In genomic region chr10:76346043-76346491, GRCm38 (mm10) we compare ENCODE assay signal across 8 mouse cellular contexts. TPM values are rescaled to one million over a fixed set of nuclear protein-coding genes. Genes with fewer than 3 reads are reported as not detected.
DNase-seq lines count a peak whose midpoint lies in the region; ATAC-seq and TF ChIP-seq lines count a peak whose summit lies in the region.

No protein-coding gene starts in this region.

- peaks cover 9% of the 10 kb centered on the region; the same call in 1 of the 2 replicates for H3K4me1 ChIP-seq in thymus, adult 2 months (replicated peaks; ENCODE audit: control insufficient read depth, insufficient read depth, low read length)
- peaks cover 26% of the 10 kb centered on the region for H3K4me1 ChIP-seq in embryonic facial prominence, embryonic 12.5 days
- peaks cover 23% of the 10 kb centered on the region for H3K4me1 ChIP-seq in hindbrain, embryonic 12.5 days
- H3K4me1 ChIP-seq in limb, embryonic 13.5 days, result peaks cover 26% of the 10 kb centered on the region
- peaks cover 22% of the 10 kb centered on the region for H3K4me1 ChIP-seq in midbrain, embryonic 14.5 days (ENCODE audit: control insufficient read depth, insufficient read depth, low read length)

- H3K9me3 ChIP-seq in embryonic facial prominence, embryonic 12.5 days, result no peaks in the 10 kb centered on the region
- H3K9me3 ChIP-seq in hindbrain, embryonic 12.5 days (replicated peaks), result no peaks in the 10 kb centered on the region
- H3K9me3 ChIP-seq in limb, embryonic 13.5 days, result no peaks in the 10 kb centered on the region
- no peaks in the 10 kb centered on the region for H3K9me3 ChIP-seq in midbrain, embryonic 14.5 days (ENCODE audit: control insufficient read depth, low read length)

- ATAC-seq in embryonic facial prominence, embryonic 12.5 days (ENCODE audit: insufficient number of reproducible peaks, insufficient read depth, low FRiP score, low TSS enrichment), result no peak
- ATAC-seq in hindbrain, embryonic 12.5 days (ENCODE audit: low FRiP score), result no peak
- ATAC-seq in limb, embryonic 13.5 days (ENCODE audit: low FRiP score, low read depth), result no peak
- ATAC-seq in midbrain, embryonic 14.5 days (ENCODE audit: low FRiP score, low TSS enrichment), result no peak

- 2% methylated on average over 8 of the region's 8 CpGs for WGBS in thymus, adult 2 months
- WGBS in embryonic facial prominence, embryonic 12.5 days, result 14% methylated on average over 8 of the region's 8 CpGs
- WGBS in hindbrain, embryonic 12.5 days, result 21% methylated on average over 8 of the region's 8 CpGs
- 6% methylated on average over 8 of the region's 8 CpGs for WGBS in limb, embryonic 13.5 days
- WGBS in midbrain, embryonic 14.5 days, result 25% methylated on average over 8 of the region's 8 CpGs

- H3K36me3 ChIP-seq in thymus, adult 2 months (ENCODE audit: control insufficient read depth, insufficient read depth, low read length), result peaks cover 6% of the 10 kb centered on the region; the same call in 1 of the 2 replicates
- H3K36me3 ChIP-seq in embryonic facial prominence, embryonic 12.5 days, result peaks cover 13% of the 10 kb centered on the region
- H3K36me3 ChIP-seq in hindbrain, embryonic 12.5 days, result peaks cover 21% of the 10 kb centered on the region
- H3K36me3 ChIP-seq in limb, embryonic 13.5 days, result peaks cover 23% of the 10 kb centered on the region
- H3K36me3 ChIP-seq in midbrain, embryonic 14.5 days (ENCODE audit: control insufficient read depth, insufficient read depth, low read length), result peaks cover 12% of the 10 kb centered on the region

- H3K9ac ChIP-seq in embryonic facial prominence, embryonic 12.5 days, result 0 out of 2 replicates have a peak overlapping the region, but pooled peaks have one; percentile 88
- peak overlapping the region; percentile 92; the same call in 1 of the 2 replicates for H3K9ac ChIP-seq in hindbrain, embryonic 12.5 days
- H3K9ac ChIP-seq in limb, embryonic 13.5 days, result peak overlapping the region; percentile 39
- H3K9ac ChIP-seq in midbrain, embryonic 14.5 days (replicated peaks; ENCODE audit: low read length), result no peak overlapping the region

- H3K4me2 ChIP-seq in embryonic facial prominence, embryonic 12.5 days (replicated peaks), result peak overlapping the region; percentile 73
- H3K4me2 ChIP-seq in hindbrain, embryonic 12.5 days (replicated peaks), result peak overlapping the region; percentile 80
- H3K4me2 ChIP-seq in limb, embryonic 13.5 days (replicated peaks), result peak overlapping the region; percentile 80
- H3K4me2 ChIP-seq in midbrain, embryonic 14.5 days (ENCODE audit: low read length), result peak overlapping the region; percentile 80

- 0 out of 2 replicates have a peak overlapping the region, but pooled peaks have one; percentile 4 for H3K4me3 ChIP-seq in thymus, adult 2 months (ENCODE audit: control insufficient read depth, insufficient read depth, low read length)
- peak overlapping the region; percentile 54 for H3K4me3 ChIP-seq in embryonic facial prominence, embryonic 12.5 days
- peak overlapping the region; percentile 90 for H3K4me3 ChIP-seq in hindbrain, embryonic 12.5 days
- peak overlapping the region; percentile 76 for H3K4me3 ChIP-seq in limb, embryonic 13.5 days
- H3K4me3 ChIP-seq in midbrain, embryonic 14.5 days (replicated peaks; ENCODE audit: low read depth, low read length), result peak overlapping the region; percentile 90; the same call in 1 of the 2 replicates

- TF ChIP-seq CTCF in thymus, adult 2 months (IDR thresholded peaks at IDR 0.05; ENCODE audit: borderline replicate concordance, control insufficient read depth, extremely low read depth, insufficient read depth, low read length, poor library complexity), result no peak

- no peak overlapping the region for H3K27ac ChIP-seq in thymus, adult 2 months (ENCODE audit: control insufficient read depth, insufficient read depth, low read length)
- H3K27ac ChIP-seq in embryonic facial prominence, embryonic 12.5 days, result no peak overlapping the region
- no peak overlapping the region for H3K27ac ChIP-seq in hindbrain, embryonic 12.5 days
- H3K27ac ChIP-seq in limb, embryonic 13.5 days, result 0 out of 2 replicates have a peak overlapping the region, but pooled peaks have one; percentile 1
- H3K27ac ChIP-seq in midbrain, embryonic 14.5 days (replicated peaks; ENCODE audit: low read depth, low read length), result no peak overlapping the region

- no peak for DNase-seq in thymus, adult 2 months
- no peak for DNase-seq in thymus, postnatal 25 days
- peak; percentile 1 for DNase-seq in midbrain, embryonic 14.5 days
- no peak for DNase-seq in ovary, postnatal 10 days (ENCODE audit: low spot score)
- no peak for DNase-seq in gastrocnemius, postnatal 25 days

- no peak for TF ChIP-seq POLR2A in thymus, adult 2 months (IDR thresholded peaks at IDR 0.05; ENCODE audit: control insufficient read depth, extremely low read depth, insufficient read depth, low read length, poor library complexity)

- H3K27me3 ChIP-seq in thymus, adult 2 months (ENCODE audit: control insufficient read depth, insufficient read depth, low read length), result 0 out of 2 replicates have a peak, but pooled peaks cover 4% of the 10 kb centered on the region
- H3K27me3 ChIP-seq in embryonic facial prominence, embryonic 12.5 days, result no peaks in the 10 kb centered on the region
- H3K27me3 ChIP-seq in hindbrain, embryonic 12.5 days, result no peaks in the 10 kb centered on the region
- no peaks in the 10 kb centered on the region for H3K27me3 ChIP-seq in limb, embryonic 13.5 days
- H3K27me3 ChIP-seq in midbrain, embryonic 14.5 days (ENCODE audit: control insufficient read depth, insufficient read depth, low read length), result no peaks in the 10 kb centered on the region

RNA-seq across cellular contexts. Expression of gene Dip2a, which starts 1.0 kb away (rescaled TPM):
- polyA plus RNA-seq in thymus, adult 2 months (2012; rRNA removed), result 8.1 and 8.4 TPM in 2 replicates
- 12.5 and 14.9 TPM in 2 replicates for polyA plus RNA-seq in embryonic facial prominence, embryonic 12.5 days (2016; fragmentation: Nextera tagmentation; extraction: Ambion mirVana)
- polyA plus RNA-seq in hindbrain, embryonic 12.5 days (2016; fragmentation: Nextera tagmentation; extraction: Ambion mirVana), result 14.4 and 16.1 TPM in 2 replicates
- polyA plus RNA-seq in limb, embryonic 13.5 days (2015; fragmentation: Nextera tagmentation; extraction: Ambion mirVana), result 11.9 and 14.4 TPM in 2 replicates
- polyA plus RNA-seq in midbrain, embryonic 14.5 days (2014; fragmentation: Nextera tagmentation; extraction: Ambion mirVana), result 9.3 and 12.9 TPM in 2 replicates
- 1 to 10 TPM; 4.7 to 5.5 TPM for total RNA-seq in gastrocnemius, postnatal 25 days (2021)

Comparison
In these comparisons a context has a peak if more than half of its experiments do, and no peak if none do; other contexts are left out.
1. H3K4me3 ChIP-seq: peak in every context shown above with its lines; median percentile 90 in hindbrain, embryonic 12.5 days; 90 in midbrain, embryonic 14.5 days; 76 in limb, embryonic 13.5 days; 54 in embryonic facial prominence, embryonic 12.5 days; 4 in thymus, adult 2 months.